In genomic region chr17:40662118-40662679, GRCm38 (mm10) we compare ENCODE assay signal across 42 mouse cellular contexts. TPM values are rescaled to one million over a fixed set of nuclear protein-coding genes. Genes with fewer than 3 reads are reported as not detected.
"Had no signal": no experiment of that assay in that cellular context is flagged by ENCODE, and none has a peak within 500 bp of the region (broad histone marks: within the 10 kb centered on the region; RNA-seq: fewer than 3 reads in every experiment).

No protein-coding gene starts in this region.

RNA-seq across cellular contexts. Expression of gene Esp3, which starts 30.3 kb away (rescaled TPM):
- total RNA-seq: heart, postnatal 10 days; heart, postnatal 14 days; heart, postnatal 25 days; heart, postnatal 36 days; heart, postnatal 4 days; hematopoietic stem cell, adult 5-6 weeks; hindbrain, postnatal 0 days; layer of hippocampus, adult 18-20 months; layer of hippocampus, adult 2 months; layer of hippocampus, adult 8-10 months; layer of hippocampus, postnatal 10 days; layer of hippocampus, postnatal 14 days; layer of hippocampus, postnatal 25 days; layer of hippocampus, postnatal 36 days; left cerebral cortex, adult 18-20 months; left cerebral cortex, adult 2 months; left cerebral cortex, adult 8-10 months had no signal
- polyA plus RNA-seq: heart, embryonic 11.5 days; heart, embryonic 12.5 days; heart, embryonic 13.5 days; heart, embryonic 14.5 days; heart, embryonic 15.5 days; heart, embryonic 16.5 days; heart, postnatal 0 days; hindbrain, embryonic 10.5 days; hindbrain, embryonic 11.5 days; hindbrain, embryonic 12.5 days; hindbrain, embryonic 13.5 days; hindbrain, embryonic 14.5 days; hindbrain, embryonic 15.5 days; hindbrain, embryonic 16.5 days; hindbrain, postnatal 0 days; inflammation-experienced regulatory T-cells, adult 6 months; intestine, embryonic 14.5 days; intestine, embryonic 15.5 days; intestine, embryonic 16.5 days; intestine, postnatal 0 days; kidney, adult 2 months; kidney, embryonic 14.5 days; kidney, embryonic 15.5 days; kidney, embryonic 16.5 days; kidney, postnatal 0 days; large intestine, adult 2 months had no signal
